Mouse (Mus musculus): Measurements from ENCODE around the gene Zyx.
A peak's percentile ranks its signal among the peaks of the same experiment; 100 is the strongest.

Zyx gene

GRCm38 (mm10) chr6:42349426-42350020 is at the start of gene Zyx:
Gene Zyx (plus strand): TSS chr6:42349630.
- DNase-seq (ENCODE audit: low read depth, low spot score): peak; percentile 87

GRCm38 (mm10) chr6:42309816-42310378 is 39.5 kb upstream of the Zyx start:
- DNase-seq (ENCODE audit: low read depth, low spot score): peak; percentile 13

DNA sequence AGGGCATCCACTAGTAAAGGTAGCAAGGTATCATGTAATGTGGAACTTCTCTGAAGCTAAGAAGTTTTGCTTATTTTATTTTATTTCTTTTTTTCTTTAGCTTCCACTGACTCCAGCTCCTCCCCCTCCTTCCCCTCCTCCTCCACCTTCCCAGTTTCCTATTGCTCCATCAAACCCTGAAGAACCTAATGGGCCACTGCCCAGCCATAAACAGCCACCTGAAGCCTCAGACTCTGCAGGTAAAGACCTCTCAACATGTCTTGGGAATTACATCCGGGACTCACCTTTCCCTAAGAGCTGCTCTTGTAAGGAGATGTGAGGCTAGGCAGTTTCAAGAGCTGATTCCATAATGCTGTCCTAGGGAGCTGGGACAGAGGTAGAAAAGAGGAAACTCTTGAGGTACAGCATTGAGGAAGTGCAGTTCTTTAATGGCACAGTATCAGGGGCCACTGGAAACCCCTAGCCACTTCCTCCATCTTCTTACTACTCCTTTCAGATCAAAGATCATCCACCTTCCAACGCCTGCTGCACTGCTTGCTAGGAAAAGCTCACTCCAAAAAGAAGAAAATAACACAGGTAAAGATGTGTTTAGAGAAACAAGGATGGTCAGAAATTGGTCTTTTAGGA is 38.9 kb upstream of the Zyx start:
- no peak for DNase-seq (ENCODE audit: low read depth, low spot score)

DNA sequence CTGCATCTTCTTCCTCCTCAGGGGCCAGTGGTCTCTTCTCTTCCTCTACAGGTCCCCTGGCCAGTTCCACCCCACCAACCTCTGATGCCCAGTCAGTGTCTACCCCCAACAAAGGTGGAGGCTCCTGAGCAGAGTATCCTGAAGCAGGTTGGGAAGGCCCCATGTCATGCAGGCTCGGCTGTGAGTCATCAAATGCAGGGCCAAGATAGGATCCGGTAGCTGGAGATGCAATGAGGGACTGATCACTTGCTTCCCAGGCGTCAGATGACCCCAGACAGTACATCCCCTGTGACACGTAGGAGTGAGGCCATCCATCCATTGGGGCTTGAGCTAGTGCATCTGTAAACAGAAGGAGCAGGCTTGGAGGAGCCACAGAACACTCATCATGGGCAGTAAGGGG is 31.1 kb upstream of the Zyx start:
- DNase-seq (ENCODE audit: low read depth, low spot score): no peak

DNA sequence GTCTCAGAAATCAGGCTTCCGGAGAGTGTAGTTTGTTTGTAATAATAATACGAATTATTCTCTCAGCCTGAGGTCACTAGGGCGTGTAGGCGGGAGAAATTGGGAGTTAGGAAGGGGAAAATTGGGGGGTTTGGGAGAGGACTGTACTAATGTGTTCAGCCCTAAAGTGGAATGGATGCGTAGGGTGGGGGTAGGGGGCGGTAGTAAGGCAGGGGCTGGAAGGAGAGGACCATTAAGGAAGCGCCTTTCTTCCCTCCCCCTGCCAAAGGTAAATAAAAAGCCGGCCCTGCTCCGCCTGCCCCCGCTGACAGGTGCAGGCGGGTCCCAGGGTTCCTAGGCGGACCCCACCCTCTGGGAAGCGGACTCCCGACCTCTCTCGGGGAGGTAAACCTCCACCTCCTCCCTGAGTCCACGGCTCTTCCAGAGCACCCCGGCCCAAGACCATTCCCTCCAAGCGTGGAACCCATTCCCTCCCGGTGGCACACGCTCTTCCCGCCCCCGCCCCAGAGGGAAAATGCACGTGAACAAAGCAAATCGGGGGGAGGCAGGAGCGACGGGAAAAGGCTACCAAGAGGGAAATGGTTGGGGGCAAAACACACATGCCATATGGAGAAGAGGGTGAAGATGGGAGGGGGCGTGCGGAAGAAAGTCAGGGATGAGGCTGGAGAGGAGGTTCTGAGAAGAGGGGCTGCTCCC is 25.9 kb upstream of the Zyx start:
- peak; percentile 9 for DNase-seq (ENCODE audit: low read depth, low spot score)

GRCm38 (mm10) chr6:42324067-42324481 is 25.4 kb upstream of the Zyx start:
- DNase-seq (ENCODE audit: low read depth, low spot score): peak; percentile 51

GRCm38 (mm10) chr6:42324482-42325267 is 24.8 kb upstream of the Zyx start, which contains the start of gene Fam131b:
Gene Fam131b (minus strand): TSS chr6:42324643.
- DNase-seq (ENCODE audit: low read depth, low spot score): peak; percentile 34

GRCm38 (mm10) chr6:42325268-42325609 is 24.2 kb upstream of the Zyx start:
- peak; percentile 71 for DNase-seq (ENCODE audit: low read depth, low spot score)

GRCm38 (mm10) chr6:42326509-42326908 is 22.9 kb upstream of the Zyx start:
- DNase-seq (ENCODE audit: low read depth, low spot score): no peak

DNA sequence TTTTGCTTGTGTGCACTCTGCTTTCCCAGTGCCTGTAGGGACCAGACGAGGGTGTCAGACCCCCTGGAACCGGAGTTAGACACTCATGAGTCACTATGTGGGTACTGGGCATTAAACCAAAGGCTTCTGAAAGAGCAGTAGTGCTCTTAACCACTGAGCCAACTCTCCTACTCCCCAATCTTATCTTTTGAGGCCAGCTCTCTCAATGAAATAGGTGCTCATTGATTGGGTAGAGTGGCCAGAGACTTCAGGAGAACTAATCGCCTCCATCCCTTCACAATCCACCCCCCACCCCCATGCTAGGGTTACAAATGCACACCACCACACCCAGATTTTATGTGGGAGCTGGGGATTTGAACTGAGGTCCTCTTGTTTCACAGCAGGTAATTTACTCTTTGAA is 20.7 kb upstream of the Zyx start:
- no peak for DNase-seq (ENCODE audit: low read depth, low spot score)

GRCm38 (mm10) chr6:42330216-42330615 is 19.2 kb upstream of the Zyx start:
- no peak for DNase-seq (ENCODE audit: low read depth, low spot score)

DNA sequence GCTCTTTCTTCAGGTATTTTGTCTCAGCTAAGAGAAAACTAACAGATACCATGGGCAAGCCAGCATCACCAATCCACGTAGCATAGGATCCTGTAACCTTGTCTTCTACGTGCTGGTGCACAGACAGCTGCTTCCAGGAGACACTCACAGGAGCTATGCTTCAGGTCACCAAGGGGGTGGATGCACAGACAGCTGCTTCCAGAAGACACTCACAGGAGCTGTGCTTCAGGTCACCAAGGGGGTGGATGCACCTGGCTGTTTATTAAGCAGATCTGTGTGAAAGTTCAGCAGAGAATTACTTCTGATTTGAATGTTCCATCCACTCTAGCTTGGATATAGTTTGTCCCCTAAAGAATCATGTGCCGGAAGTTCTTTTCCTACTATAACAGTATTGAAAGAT is 18.5 kb upstream of the Zyx start:
- DNase-seq (ENCODE audit: low read depth, low spot score): no peak

DNA sequence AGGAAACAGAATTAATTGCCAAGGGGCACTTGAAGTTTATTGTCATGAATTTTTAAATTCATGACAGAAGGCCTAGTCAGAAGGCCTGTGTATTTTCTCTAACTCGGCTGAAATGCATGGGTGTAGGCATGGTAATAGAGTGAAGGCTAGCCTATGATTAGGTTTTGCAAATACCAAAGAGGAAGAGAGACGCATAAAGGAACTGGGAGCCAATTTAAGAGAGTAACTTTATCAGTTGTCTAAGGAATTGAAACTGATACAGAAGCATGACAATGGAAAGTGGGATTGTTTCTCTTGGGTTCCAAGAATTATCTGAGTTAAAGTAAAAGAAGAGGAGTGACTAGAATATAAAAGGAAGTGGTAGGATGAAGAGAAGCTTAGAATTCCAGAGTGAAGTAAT is 10.2 kb upstream of the Zyx start:
- DNase-seq (ENCODE audit: low read depth, low spot score): no peak

- DNase-seq (ENCODE audit: low read depth, low spot score): peak; percentile 35
Observed at GRCm38 (mm10) chr6:42339981-42340380, 9.4 kb upstream of the Zyx start.

- DNase-seq (ENCODE audit: low read depth, low spot score): no peak
Observed at GRCm38 (mm10) chr6:42342171-42342570, 7.3 kb upstream of the Zyx start.

GRCm38 (mm10) chr6:42343361-42344120 is 5.9 kb upstream of the Zyx start:
- no peak for DNase-seq (ENCODE audit: low read depth, low spot score)

- no peak for DNase-seq (ENCODE audit: low read depth, low spot score)
Observed at GRCm38 (mm10) chr6:42344255-42344654, 5.2 kb upstream of the Zyx start.

DNA sequence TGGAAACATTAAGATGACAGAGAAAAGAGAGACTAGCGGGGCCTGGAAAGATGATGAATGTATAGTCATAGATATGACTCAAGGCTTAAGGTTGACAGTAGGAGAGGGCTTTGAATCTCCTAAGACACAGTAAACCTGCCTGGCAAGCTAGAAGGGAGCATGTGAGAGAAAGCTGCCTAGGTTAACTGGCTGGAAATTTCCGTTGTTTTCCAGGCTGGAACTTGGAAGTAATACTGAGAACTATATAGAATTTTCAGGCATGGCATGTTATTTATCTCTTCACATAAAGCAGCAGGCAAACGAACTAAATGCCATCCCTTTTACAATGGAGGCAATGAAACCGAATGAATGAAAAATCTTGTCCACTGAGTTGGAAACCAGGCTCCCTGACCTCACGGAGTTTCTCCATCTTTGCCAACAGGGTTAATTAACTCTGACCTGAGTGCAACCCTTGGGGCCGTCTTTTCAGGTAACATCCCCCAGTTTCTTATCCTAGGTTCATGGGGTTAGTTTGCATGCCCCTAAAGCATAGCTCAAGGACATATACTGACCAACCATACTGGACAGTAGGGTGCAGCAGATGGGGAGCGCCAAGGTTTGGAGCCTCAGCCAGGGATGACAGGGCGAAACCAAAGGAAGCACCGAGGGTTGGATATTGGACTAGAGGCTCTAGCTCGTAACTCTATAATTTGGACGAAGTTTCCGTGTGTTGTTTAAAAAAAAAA is 987 bp upstream of the Zyx start:
- DNase-seq (ENCODE audit: low read depth, low spot score): no peak

DNA sequence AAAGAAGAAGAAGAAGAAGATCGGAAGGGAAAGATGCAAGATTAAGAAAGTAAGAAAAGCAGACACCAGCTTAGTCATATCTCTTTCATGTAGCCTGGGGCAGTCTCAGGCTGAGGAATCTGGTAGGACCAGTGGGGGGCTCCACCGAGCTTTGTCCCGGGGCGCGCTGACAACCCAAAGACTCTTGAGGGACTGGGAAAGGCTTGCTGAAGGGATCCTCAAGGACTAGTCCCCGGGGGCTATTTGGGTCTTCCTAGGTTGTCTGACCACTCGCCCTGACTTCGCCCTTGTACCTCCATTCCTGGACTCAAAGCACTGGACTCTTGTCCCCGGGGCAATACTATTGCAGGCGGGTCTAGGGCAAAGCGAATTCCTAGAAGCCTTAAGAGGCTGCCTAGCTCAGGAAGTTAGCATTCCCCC is 414 bp upstream of the Zyx start:
- DNase-seq (ENCODE audit: low read depth, low spot score): peak; percentile 67
